Mouse (Mus musculus): Measurements from ENCODE around the gene Kcnh6. TPM values are rescaled to one million over a fixed set of nuclear protein-coding genes. Genes with fewer than 3 reads are reported as not detected.

Gene Kcnh6
- not detected for polyA plus RNA-seq (2017; shearing (Covaris generic))

GRCm38 (mm10) chr11:106007821-106008220 lies at the start of gene Kcnh6:
Gene Kcnh6 (plus strand): TSS chr11:106008124.

DNA sequence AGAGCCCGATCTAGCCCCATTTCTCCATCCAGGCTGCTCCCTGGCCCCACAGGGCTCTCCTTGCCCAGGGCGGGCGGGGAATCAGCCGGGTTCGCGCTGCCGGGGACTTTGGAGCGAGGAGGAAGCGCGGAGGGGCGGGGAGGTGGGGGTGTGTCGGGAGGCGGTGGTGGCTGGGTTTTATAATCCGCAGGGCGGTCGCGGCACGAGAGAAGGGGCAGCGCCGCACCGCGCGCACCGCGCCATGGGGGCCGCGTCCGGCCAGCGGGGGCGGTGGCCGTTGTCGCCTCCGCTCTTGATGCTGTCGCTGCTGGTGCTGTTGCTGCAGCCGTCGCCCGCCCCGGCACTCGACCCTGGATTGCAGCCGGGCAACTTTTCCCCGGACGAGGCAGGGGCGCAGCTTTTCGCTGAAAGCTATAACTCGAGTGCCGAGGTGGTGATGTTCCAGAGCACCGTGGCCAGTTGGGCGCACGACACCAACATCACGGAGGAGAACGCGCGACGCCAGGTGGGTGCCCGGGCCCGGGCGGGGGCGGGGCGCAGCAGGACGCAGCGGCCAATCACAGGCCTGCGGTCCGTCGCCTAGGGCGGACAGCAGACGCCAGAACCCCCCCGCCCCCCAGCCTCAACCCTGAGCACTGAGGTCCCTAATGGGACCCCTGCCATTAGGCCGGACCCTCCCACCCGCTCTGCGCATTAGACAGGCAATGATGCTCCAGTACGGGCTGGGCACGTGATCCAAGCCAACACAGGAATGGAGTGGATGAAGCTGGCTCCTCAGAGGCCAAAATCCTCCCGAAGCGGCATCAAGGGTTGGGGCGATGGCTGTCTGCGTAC lies 40.0 kb upstream of the Kcnh6 start, which contains the start of gene Ace:
Gene Ace, plus strand, starts transcription at position 205 of the 834 bp plus-strand sequence.

GRCm38 (mm10) chr11:105994375-105994774 lies 13.5 kb upstream of the Kcnh6 start, which contains the start of gene Ace3:
Gene Ace3 (plus strand): TSS chr11:105994675.

DNA sequence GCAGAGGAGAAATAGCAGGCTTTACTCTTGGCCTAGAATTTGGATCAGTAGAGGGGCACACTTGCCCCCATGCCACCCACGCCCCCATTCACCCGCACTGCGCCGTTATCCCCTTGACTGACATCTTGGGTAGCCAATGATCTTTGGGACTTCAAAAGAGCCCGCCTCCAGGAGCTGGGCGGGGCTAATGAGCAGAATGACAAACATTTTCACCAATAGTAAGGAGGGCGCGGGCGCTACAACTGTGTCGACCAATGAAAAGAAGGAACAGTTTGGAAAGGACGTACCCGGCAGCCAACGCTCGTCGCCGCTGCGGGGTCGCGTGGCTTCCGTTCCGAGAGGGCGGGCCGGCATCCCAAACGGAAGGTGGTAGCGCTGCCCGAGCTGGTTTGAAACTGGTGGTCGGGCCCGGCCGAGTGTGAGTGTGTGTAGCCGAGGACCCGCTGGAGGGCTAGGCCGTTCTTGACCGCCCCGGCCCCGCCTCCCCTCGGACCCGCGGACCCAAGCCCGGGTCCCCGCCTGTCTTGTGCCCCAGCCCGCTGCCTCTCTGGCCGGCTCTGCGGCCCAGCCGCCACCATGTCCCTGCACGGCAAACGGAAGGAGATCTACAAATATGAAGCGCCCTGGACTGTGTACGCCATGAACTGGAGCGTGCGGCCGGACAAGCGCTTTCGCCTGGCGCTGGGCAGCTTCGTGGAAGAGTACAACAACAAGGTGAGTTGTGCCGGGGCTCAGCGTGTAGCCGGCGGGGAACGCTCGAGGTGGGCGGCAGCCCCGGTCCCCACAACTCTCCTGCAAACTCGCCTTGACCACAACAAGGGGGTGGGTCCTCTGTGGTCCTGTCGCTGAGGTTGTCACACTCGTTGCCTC lies 28.9 kb downstream of the Kcnh6 start, which contains the start of gene Dcaf7:
Gene Dcaf7, plus strand, starts transcription at position 325 of the 870 bp plus-strand sequence.

DNA sequence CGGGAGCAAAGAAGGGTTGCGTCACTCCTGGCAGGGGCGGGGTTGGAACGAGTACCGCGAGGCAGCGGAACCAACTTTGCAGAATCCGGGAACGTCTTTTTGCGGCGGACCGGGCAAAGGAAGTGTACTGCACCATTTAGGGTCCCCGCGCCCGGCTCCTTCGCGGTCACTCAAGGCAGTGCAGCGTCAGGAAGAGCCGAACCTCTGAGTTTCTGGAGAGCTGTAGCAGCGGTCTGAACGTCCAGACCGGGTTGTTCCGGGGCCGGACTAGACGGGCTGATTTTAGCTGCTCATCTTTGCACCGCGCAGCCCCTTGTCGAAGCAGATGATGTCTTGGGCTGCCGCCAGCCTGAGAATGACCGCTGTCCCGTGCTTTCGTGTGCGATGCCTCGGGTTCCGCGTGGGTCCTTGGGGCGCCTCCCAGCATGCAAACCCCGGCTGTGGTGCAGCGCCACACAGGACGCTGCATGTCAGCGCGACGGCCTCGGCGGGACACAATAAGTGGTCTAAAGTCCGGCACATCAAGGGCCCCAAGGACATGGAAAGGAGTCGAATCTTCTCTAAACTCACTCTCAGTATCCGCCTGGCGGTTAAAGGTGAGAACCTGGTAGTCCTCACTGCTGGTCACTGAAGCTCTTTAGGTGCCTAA lies 58.1 kb downstream of the Kcnh6 start, which contains the start of gene Taco1:
Gene Taco1, plus strand, starts transcription at position 139 of the 649 bp plus-strand sequence.

Other genes starting within 250 kb of the Kcnh6 start
- gene Cyb561, start 54.8 kb upstream of the Kcnh6 start, polyA plus RNA-seq (2017; shearing (Covaris generic)), result 2.3 TPM
- not detected for gene Ace, start 40.2 kb upstream of the Kcnh6 start, polyA plus RNA-seq (2017; shearing (Covaris generic))
- not detected for gene Ace3, start 13.4 kb upstream of the Kcnh6 start, polyA plus RNA-seq (2017; shearing (Covaris generic))
- 77.0 TPM for gene Dcaf7, start 28.7 kb downstream of the Kcnh6 start, polyA plus RNA-seq (2017; shearing (Covaris generic))
- gene Taco1, start 57.9 kb downstream of the Kcnh6 start, polyA plus RNA-seq (2017; shearing (Covaris generic)), result 4.9 TPM
- 98.7 TPM for gene Map3k3, start 76.5 kb downstream of the Kcnh6 start, polyA plus RNA-seq (2017; shearing (Covaris generic))
- gene Gm10840, start 152.7 kb downstream of the Kcnh6 start, polyA plus RNA-seq (2017; shearing (Covaris generic)), result not detected
- gene Limd2, start 152.7 kb downstream of the Kcnh6 start, polyA plus RNA-seq (2017; shearing (Covaris generic)), result 1,126 TPM
- gene Strada, start 194.0 kb downstream of the Kcnh6 start, polyA plus RNA-seq (2017; shearing (Covaris generic)), result 29.8 TPM
- gene Ccdc47, start 208.2 kb downstream of the Kcnh6 start, polyA plus RNA-seq (2017; shearing (Covaris generic)), result 51.3 TPM
- 119 TPM for gene Ddx42, start 208.8 kb downstream of the Kcnh6 start, polyA plus RNA-seq (2017; shearing (Covaris generic))
- 79.2 TPM for gene Ftsj3, start 248.0 kb downstream of the Kcnh6 start, polyA plus RNA-seq (2017; shearing (Covaris generic))
- gene Psmc5, start 248.0 kb downstream of the Kcnh6 start, polyA plus RNA-seq (2017; shearing (Covaris generic)), result 134 TPM

Data from effector memory CD4-positive, alpha-beta T cell, adult 7 months (primary cell).